Mouse (Mus musculus): Measurements from ENCODE around the gene 6330409D20Rik. TPM values are rescaled to one million over a fixed set of nuclear protein-coding genes. Genes with fewer than 3 reads are reported as not detected.

The 6330409D20Rik gene
- total and polyA plus RNA-seq, 2 experiments from 2014 or later: 3.2 to 3.6 TPM

DNA sequence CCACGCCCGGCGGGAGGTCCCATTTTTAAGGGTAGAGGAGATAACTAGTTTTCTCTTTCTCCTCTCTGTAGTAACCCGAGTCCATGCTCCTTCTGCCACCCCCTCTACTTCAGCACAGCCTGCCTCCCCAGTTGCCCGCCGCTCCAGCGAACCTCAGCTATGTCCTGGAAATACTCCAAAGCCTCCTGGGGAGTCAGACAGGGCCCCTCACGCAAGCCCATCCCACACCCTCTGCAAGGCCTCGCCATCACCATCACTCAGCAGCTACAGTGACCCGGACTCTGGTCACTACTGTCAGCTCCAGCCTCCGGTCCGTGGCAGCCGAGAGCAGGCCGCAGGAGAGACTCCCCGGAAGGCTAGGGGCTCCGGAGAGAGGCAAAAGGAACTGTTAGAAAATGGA lies 8.3 kb upstream of the 6330409D20Rik start:
- ATAC-seq: no peak
- Histone ChIP-seq H3K4me2 (ENCODE audit: low read depth, low read length) (no peak overlapping the region), H3K9ac (replicated peaks; ENCODE audit: low read length) (no peak overlapping the region), H3K4me1 (ENCODE audit: insufficient read depth, low read length) (no peaks in the 10 kb centered on the region), H3K27me3 (ENCODE audit: insufficient read depth, low read length) (no peaks in the 10 kb centered on the region), H3K4me3 (ENCODE audit: low read length) (no peak overlapping the region), H3K9me3 (ENCODE audit: low read length) (no peaks in the 10 kb centered on the region), H3K36me3 (ENCODE audit: insufficient read depth, low read length) (peaks cover 61% of the 10 kb centered on the region), H3K27ac (no peak overlapping the region)
- 85% methylated on average over 16 of the region's 16 CpGs for WGBS
- DNase-seq (ENCODE audit: low spot score): no peak
- no peak for TF ChIP-seq CTCF (IDR thresholded peaks at IDR 0.05; ENCODE audit: low read depth)

DNA sequence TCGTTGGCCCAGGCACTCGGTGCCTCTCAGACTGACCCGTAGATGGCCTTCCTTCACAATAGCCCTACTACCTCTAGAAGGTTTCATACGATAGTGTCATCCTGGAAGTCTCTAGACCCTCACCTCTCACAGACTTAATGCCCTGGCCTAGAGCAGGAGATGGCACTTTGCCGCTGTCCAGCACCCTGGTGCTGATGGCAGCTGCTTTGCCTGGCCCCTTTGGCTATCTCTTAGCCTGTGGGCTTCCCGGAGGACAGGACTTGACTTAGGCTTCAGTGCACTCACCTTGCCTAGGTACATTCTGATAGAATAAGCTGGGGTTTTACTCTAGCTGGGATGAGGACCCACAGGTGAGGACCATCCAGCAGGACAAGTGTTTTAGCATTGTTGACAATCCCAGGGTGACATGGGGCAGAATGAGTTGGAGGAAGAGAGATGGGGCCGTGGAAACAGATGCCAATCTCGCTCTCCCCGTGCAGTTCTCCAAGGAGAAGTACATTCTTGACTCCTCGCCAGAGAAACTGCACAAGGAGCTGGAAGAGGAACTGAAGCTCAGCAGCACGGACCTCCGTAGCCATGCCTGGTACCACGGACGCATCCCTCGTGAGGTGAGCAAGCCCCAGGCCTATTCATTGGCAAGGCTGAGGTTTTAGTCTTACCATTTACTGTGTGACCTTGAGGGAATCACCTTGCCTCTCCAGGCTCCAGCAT lies 3.6 kb upstream of the 6330409D20Rik start:
- H3K4me2 ChIP-seq (ENCODE audit: low read depth, low read length): no peak overlapping the region
- no peak for DNase-seq (ENCODE audit: low spot score)
- H3K9ac ChIP-seq (replicated peaks; ENCODE audit: low read length): no peak overlapping the region
- H3K27ac ChIP-seq: no peak overlapping the region
- H3K4me1 ChIP-seq (ENCODE audit: insufficient read depth, low read length): peaks cover 19% of the 10 kb centered on the region; the same call in 1 of the 2 replicates
- no peak for TF ChIP-seq CTCF (IDR thresholded peaks at IDR 0.05; ENCODE audit: low read depth)
- no peaks in the 10 kb centered on the region for H3K27me3 ChIP-seq (ENCODE audit: insufficient read depth, low read length)
- 62% methylated on average over 15 of the region's 15 CpGs for WGBS
- H3K36me3 ChIP-seq (ENCODE audit: insufficient read depth, low read length): peaks cover 35% of the 10 kb centered on the region
- no peak for ATAC-seq
- H3K4me3 ChIP-seq (ENCODE audit: low read length): no peak overlapping the region
- H3K9me3 ChIP-seq (ENCODE audit: low read length): no peaks in the 10 kb centered on the region

DNA sequence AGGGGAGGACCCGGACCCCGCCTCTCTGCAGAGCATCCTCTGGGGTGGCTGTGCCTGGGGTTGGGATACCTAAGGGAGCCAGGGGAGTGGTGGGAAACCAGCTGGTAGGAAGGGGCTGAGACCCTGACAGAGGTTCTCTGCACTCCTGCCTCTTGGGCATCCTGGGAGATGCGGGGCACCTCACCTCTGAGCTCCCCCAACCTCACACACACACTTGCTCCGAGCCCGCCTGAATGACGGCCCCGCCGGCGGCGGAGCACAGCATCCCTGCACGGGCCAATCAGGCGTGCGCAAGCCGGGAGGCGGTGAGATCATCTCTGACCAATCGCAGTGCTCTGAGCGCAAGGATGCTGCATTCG lies 1.3 kb upstream of the 6330409D20Rik start:
- peaks cover 19% of the 10 kb centered on the region; the same call in 1 of the 2 replicates for H3K4me1 ChIP-seq (ENCODE audit: insufficient read depth, low read length)
- WGBS: 5% methylated on average over 18 of the region's 18 CpGs
- H3K27me3 ChIP-seq (ENCODE audit: insufficient read depth, low read length): no peaks in the 10 kb centered on the region
- H3K36me3 ChIP-seq (ENCODE audit: insufficient read depth, low read length): peaks cover 22% of the 10 kb centered on the region
- peak overlapping the region; percentile 94 for H3K9ac ChIP-seq (replicated peaks; ENCODE audit: low read length)
- peak overlapping the region; percentile 92 for H3K27ac ChIP-seq
- no peak for TF ChIP-seq CTCF (IDR thresholded peaks at IDR 0.05; ENCODE audit: low read depth)
- DNase-seq (ENCODE audit: low spot score) (peak; percentile 94), ATAC-seq (peak; percentile 92)
- peak overlapping the region; percentile 80 for H3K4me3 ChIP-seq (ENCODE audit: low read length)
- H3K4me2 ChIP-seq (ENCODE audit: low read depth, low read length): peak overlapping the region; percentile 74
- no peaks in the 10 kb centered on the region for H3K9me3 ChIP-seq (ENCODE audit: low read length)

DNA sequence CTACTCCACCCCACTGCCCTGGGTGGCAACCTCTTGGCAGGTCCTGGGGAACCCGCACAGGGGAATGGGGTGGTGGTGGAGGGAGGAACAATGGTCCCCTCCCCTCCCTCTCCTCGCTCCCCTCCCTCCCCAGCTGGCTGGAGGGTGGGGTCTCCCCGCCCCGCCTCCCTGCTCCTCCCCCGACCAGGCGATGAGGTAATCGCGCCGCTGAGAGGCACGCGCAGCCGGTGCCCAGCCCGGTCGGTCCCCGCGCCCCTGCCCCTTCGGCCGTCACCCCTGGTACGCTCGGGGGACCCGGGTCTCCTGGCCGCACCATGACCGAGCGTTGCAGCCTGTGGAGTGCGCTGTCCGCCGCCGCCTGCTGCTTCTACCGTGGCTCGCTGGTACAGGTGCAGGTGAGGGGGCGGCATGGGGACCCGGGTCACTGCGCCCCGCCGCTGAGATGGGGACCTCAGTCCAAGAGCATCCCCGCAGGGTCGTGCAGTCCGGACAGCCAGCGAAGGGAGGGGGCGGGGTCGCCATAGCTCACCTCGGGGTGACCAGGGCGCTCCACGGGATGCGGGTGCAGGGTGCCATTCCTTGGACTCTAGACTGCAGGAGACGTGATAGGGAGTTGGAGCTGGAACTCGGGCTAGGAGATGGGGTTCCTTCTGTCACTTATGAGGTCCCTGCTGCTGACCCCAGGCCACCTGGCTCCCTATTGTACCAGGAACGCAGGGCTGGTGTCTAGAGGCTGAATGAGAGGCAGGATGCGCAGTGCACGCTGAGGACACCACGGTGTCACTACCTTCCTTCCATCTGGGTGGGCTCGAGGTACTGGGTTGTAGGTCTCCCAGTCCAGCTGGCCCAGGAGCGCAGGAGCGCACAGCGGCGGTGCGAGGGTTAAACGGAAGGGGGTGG lies 707 bp upstream of the 6330409D20Rik start:
- Histone ChIP-seq H3K9me3 (ENCODE audit: low read length) (no peaks in the 10 kb centered on the region), H3K4me2 (ENCODE audit: low read depth, low read length) (peak overlapping the region; percentile 74), H3K4me1 (ENCODE audit: insufficient read depth, low read length) (peaks cover 19% of the 10 kb centered on the region; the same call in 1 of the 2 replicates), H3K4me3 (ENCODE audit: low read length) (peak overlapping the region; percentile 80), H3K27ac (peak overlapping the region; percentile 92), H3K36me3 (ENCODE audit: insufficient read depth, low read length) (peaks cover 15% of the 10 kb centered on the region), H3K9ac (replicated peaks; ENCODE audit: low read length) (peak overlapping the region; percentile 94), H3K27me3 (ENCODE audit: insufficient read depth, low read length) (no peaks in the 10 kb centered on the region)
- no peak for TF ChIP-seq CTCF (IDR thresholded peaks at IDR 0.05; ENCODE audit: low read depth)
- WGBS: 1% methylated on average over 56 of the region's 58 CpGs
- peak; percentile 78 for DNase-seq (ENCODE audit: low spot score)
- peak; percentile 63 for ATAC-seq

DNA sequence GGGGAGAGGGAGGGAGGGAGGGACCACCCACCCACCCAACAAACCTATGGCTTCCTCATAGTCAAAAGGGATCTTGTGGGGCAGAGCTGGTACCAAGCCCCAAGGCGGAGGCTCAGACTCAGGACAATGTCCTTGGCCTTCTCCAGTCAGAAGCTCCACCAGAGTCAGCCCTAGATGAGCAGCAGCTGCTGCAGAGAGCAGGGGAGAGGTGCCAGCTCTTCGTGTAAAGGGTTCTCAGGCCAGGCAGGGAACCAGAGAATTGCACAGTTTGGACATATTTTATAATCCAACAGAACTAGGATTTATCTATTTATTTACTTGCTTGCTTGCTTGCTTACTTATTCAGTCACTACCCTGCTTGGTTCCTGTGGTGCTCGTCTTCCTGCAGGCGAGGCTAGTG lies 1.5 kb downstream of the 6330409D20Rik start:
- H3K27me3 ChIP-seq (ENCODE audit: insufficient read depth, low read length): no peaks in the 10 kb centered on the region
- H3K4me3 ChIP-seq (ENCODE audit: low read length): no peak overlapping the region
- 67% methylated on average over 4 of the region's 4 CpGs for WGBS
- no peak overlapping the region for H3K4me2 ChIP-seq (ENCODE audit: low read depth, low read length)
- peaks cover 19% of the 10 kb centered on the region; the same call in 1 of the 2 replicates for H3K4me1 ChIP-seq (ENCODE audit: insufficient read depth, low read length)
- no peaks in the 10 kb centered on the region for H3K36me3 ChIP-seq (ENCODE audit: insufficient read depth, low read length)
- no peak overlapping the region for H3K9ac ChIP-seq (replicated peaks; ENCODE audit: low read length)
- H3K9me3 ChIP-seq (ENCODE audit: low read length): no peaks in the 10 kb centered on the region
- no peak for DNase-seq (ENCODE audit: low spot score)
- no peak for ATAC-seq
- H3K27ac ChIP-seq: no peak overlapping the region
- TF ChIP-seq CTCF (IDR thresholded peaks at IDR 0.05; ENCODE audit: low read depth): no peak

DNA sequence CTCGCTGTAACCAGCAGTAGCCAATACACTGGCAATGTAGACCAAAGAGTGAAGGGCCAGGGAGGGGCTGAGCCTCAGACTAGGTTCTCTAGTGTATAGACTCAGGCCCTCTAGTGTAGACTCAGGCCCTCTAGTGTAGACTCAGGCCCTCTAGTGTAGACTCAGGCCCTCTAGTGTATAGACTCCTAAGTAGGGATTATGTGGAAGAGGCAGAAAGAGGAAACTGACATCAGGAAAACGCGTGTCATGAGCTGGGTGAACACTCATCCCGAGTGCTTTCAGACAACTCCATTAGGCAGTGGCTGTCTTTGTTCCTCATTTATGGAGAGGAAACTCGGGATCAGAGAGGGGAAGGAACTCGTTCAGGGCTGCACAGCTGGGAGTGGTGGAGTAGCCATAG lies 3.8 kb downstream of the 6330409D20Rik start:
- WGBS: 49% methylated on average over 6 of the region's 6 CpGs

More for the DNA sequence above, 3.8 kb downstream of the 6330409D20Rik start:
- no peaks in the 10 kb centered on the region for H3K36me3 ChIP-seq (ENCODE audit: insufficient read depth, low read length)
- H3K27ac ChIP-seq: no peak overlapping the region
- H3K4me2 ChIP-seq (ENCODE audit: low read depth, low read length): no peak overlapping the region
- H3K9me3 ChIP-seq (ENCODE audit: low read length): no peaks in the 10 kb centered on the region
- no peak overlapping the region for H3K9ac ChIP-seq (replicated peaks; ENCODE audit: low read length)
- peaks cover 10% of the 10 kb centered on the region; the same call in 1 of the 2 replicates for H3K4me1 ChIP-seq (ENCODE audit: insufficient read depth, low read length)
- H3K27me3 ChIP-seq (ENCODE audit: insufficient read depth, low read length): no peaks in the 10 kb centered on the region
- no peak overlapping the region for H3K4me3 ChIP-seq (ENCODE audit: low read length)
- TF ChIP-seq CTCF (IDR thresholded peaks at IDR 0.05; ENCODE audit: low read depth): 0 out of 2 replicates have a peak, but pooled peaks have one; percentile 1
- DNase-seq (ENCODE audit: low spot score) (no peak), ATAC-seq (no peak)

Data from hindbrain, postnatal 0 days (tissue).